Mouse (Mus musculus) MEL (cell line): Measurements from ENCODE around the gene Satb1. TPM values are rescaled to one million over a fixed set of nuclear protein-coding genes. Genes with fewer than 3 reads are reported as not detected.

Source experiments
- DNase-seq: peaks from one replicate; pipeline ENCODE4 v3.0.0; 2011; ENCODE audit warnings: low read depth, low spot score
- H3K27ac ChIP-seq: 2 replicates; pipeline ENCODE4 v1.5.1; 2012; ENCODE audit warnings: low read depth, mild to moderate bottlenecking, control low read depth, low read length, moderate library complexity; ENCODE audit not compliant: control insufficient read depth
- H3K27me3 ChIP-seq, 2 experiments: fragments of 150-350 bp in 1 of 2; sonication (generic) in 1 of 2; 2 replicates each; pipeline ENCODE4 v1.6.1; 2012; ENCODE audit warnings: low read length in 2 of 2, mild to moderate bottlenecking in 2 of 2, improper control_type of control experiment in 1 of 2, moderate library complexity in 1 of 2; ENCODE audit not compliant: insufficient read depth in 2 of 2, control insufficient read depth in 1 of 2
- H3K36me3 ChIP-seq, 2 experiments: 2 replicates each; pipeline ENCODE4 v1.6.1; 2012 to 2014; ENCODE audit warnings: low read length in 2 of 2, improper control_type of control experiment in 1 of 2, inconsistent platforms in 1 of 2, mild to moderate bottlenecking in 1 of 2; ENCODE audit not compliant: insufficient read depth in 2 of 2, control insufficient read depth in 1 of 2
- H3K4me1 ChIP-seq, 2 experiments: fragments of 150-350 bp in 1 of 2; sonication (generic) in 1 of 2; 2 replicates each; pipeline ENCODE4 v1.6.1; 2012; ENCODE audit warnings: low read length in 2 of 2, improper control_type of control experiment in 1 of 2, mild to moderate bottlenecking in 1 of 2; ENCODE audit not compliant: insufficient read depth in 2 of 2, control insufficient read depth in 1 of 2
- H3K4me3 ChIP-seq, 2 experiments: fragments of 150-350 bp in 1 of 2; sonication (generic) in 1 of 2; 2 replicates each; pipeline ENCODE4 v1.5.1; 2012; ENCODE audit warnings: low read depth in 2 of 2, low read length in 2 of 2, mild to moderate bottlenecking in 2 of 2, moderate library complexity in 2 of 2, control low read depth in 1 of 2, improper control_type of control experiment in 1 of 2; ENCODE audit not compliant: control insufficient read depth in 1 of 2, insufficient read depth in 1 of 2
- H3K79me2 ChIP-seq: 2 replicates; pipeline ENCODE4 v1.6.1; 2012; ENCODE audit warnings: mild to moderate bottlenecking, low read length, moderate library complexity; ENCODE audit not compliant: control insufficient read depth, poor library complexity, insufficient read depth
- H3K9ac ChIP-seq: 2 replicates; pipeline ENCODE4 v1.6.1; 2012; ENCODE audit warnings: low read depth, mild to moderate bottlenecking, control low read depth, low read length, moderate library complexity; ENCODE audit not compliant: control insufficient read depth, poor library complexity, severe bottlenecking
- H3K9me3 ChIP-seq: fragments of 150-350 bp; sonication (generic); replicated peaks from 2 replicates; pipeline ENCODE4 v1.6.1; 2012; ENCODE audit warnings: mild to moderate bottlenecking, low read length, improper control_type of control experiment, moderate library complexity; ENCODE audit not compliant: insufficient read depth
- BHLHE40 ChIP-seq: IDR thresholded peaks from 2 replicates; pipeline ENCODE4 v1.6.1; 2012; ENCODE audit warnings: low read depth, mild to moderate bottlenecking, inconsistent platforms, low read length, improper control_type of control experiment, borderline replicate concordance
- CHD1 ChIP-seq: IDR thresholded peaks from 2 replicates; pipeline ENCODE4 v1.6.1; 2012; ENCODE audit warnings: low read depth, mild to moderate bottlenecking, inconsistent platforms, low read length, improper control_type of control experiment
- CHD2 ChIP-seq: IDR thresholded peaks from 2 replicates; pipeline ENCODE4 v1.6.1; 2011; ENCODE audit warnings: low read length, improper control_type of control experiment
- E2F4 ChIP-seq: IDR thresholded peaks from 2 replicates; pipeline ENCODE4 v1.6.1; 2011; ENCODE audit warnings: low read depth, low read length, improper control_type of control experiment, borderline replicate concordance
- ELF1 ChIP-seq: IDR thresholded peaks from 2 replicates; pipeline ENCODE4 v1.6.1; 2014; ENCODE audit warnings: low read depth, mild to moderate bottlenecking, inconsistent platforms, low read length, improper control_type of control experiment, moderate library complexity
- EP300 ChIP-seq, 2 experiments: IDR thresholded peaks; 2 replicates each; pipeline ENCODE4 v1.6.1; 2011; ENCODE audit warnings: improper control_type of control experiment in 2 of 2, low read length in 2 of 2, low read depth in 1 of 2, mild to moderate bottlenecking in 1 of 2
- ETS1 ChIP-seq: IDR thresholded peaks from 2 replicates; pipeline ENCODE4 v1.6.1; 2012; ENCODE audit warnings: low read depth, mild to moderate bottlenecking, inconsistent platforms, low read length, improper control_type of control experiment, moderate library complexity
- GABPA ChIP-seq: IDR thresholded peaks from 2 replicates; pipeline ENCODE4 v1.6.1; 2012; ENCODE audit warnings: low read depth, mild to moderate bottlenecking, inconsistent platforms, low read length, improper control_type of control experiment, moderate library complexity
- JUND ChIP-seq: IDR thresholded peaks from 2 replicates; pipeline ENCODE4 v1.6.1; 2011; ENCODE audit warnings: low read depth, mild to moderate bottlenecking, improper control_type of control experiment, low read length
- KAT2A ChIP-seq: conservative IDR thresholded peaks from 2 replicates; pipeline ENCODE4 v1.6.1; 2012; ENCODE audit warnings: low read depth, low read length, improper control_type of control experiment, inconsistent platforms
- MAZ ChIP-seq: IDR thresholded peaks from 2 replicates; pipeline ENCODE4 v1.6.1; 2012; ENCODE audit warnings: low read depth, mild to moderate bottlenecking, inconsistent platforms, low read length, improper control_type of control experiment
- MXI1 ChIP-seq: IDR thresholded peaks from 2 replicates; pipeline ENCODE4 v1.6.1; 2011; ENCODE audit warnings: mild to moderate bottlenecking, low read depth, low read length, improper control_type of control experiment
- MYC ChIP-seq: IDR thresholded peaks from 2 replicates; pipeline ENCODE4 v1.6.1; 2011; ENCODE audit warnings: low read depth, mild to moderate bottlenecking, low read length, improper control_type of control experiment, moderate library complexity
- POLR2AphosphoS2 ChIP-seq: IDR thresholded peaks from 2 replicates; pipeline ENCODE4 v1.6.1; 2011; ENCODE audit warnings: low read length, improper control_type of control experiment
- RAD21 ChIP-seq: IDR thresholded peaks from 2 replicates; pipeline ENCODE4 v1.6.1; 2011; ENCODE audit warnings: mild to moderate bottlenecking, low read depth, low read length, improper control_type of control experiment
- RCOR1 ChIP-seq: IDR thresholded peaks from 2 replicates; pipeline ENCODE4 v1.6.1; 2012; ENCODE audit warnings: low read depth, mild to moderate bottlenecking, inconsistent platforms, low read length, improper control_type of control experiment
- SMC3 ChIP-seq: IDR thresholded peaks from 2 replicates; pipeline ENCODE4 v1.6.1; 2011; ENCODE audit warnings: low read depth, low read length, improper control_type of control experiment
- TBP ChIP-seq: IDR thresholded peaks from 2 replicates; pipeline ENCODE4 v1.8.0; 2011; ENCODE audit warnings: low read depth, low read length, improper control_type of control experiment
- TCF12 ChIP-seq: IDR thresholded peaks from 2 replicates; pipeline ENCODE4 v1.6.1; 2014; ENCODE audit warnings: low read depth, mild to moderate bottlenecking, inconsistent platforms, low read length, improper control_type of control experiment, moderate library complexity
- UBTF ChIP-seq: IDR thresholded peaks from 2 replicates; pipeline ENCODE4 v1.6.1; 2012; ENCODE audit warnings: low read depth, mild to moderate bottlenecking, inconsistent platforms, low read length, improper control_type of control experiment, moderate library complexity, borderline replicate concordance; ENCODE audit not compliant: insufficient read depth
- USF1 ChIP-seq: IDR thresholded peaks from 2 replicates; pipeline ENCODE4 v1.6.1; 2014; ENCODE audit warnings: low read depth, mild to moderate bottlenecking, inconsistent platforms, low read length, improper control_type of control experiment, moderate library complexity
- USF2 ChIP-seq, 2 experiments: IDR thresholded peaks; 2 replicates each; pipeline ENCODE4 v1.6.1; 2011 to 2012; ENCODE audit warnings: improper control_type of control experiment in 2 of 2, low read length in 2 of 2, borderline replicate concordance in 1 of 2, inconsistent platforms in 1 of 2, low read depth in 1 of 2, mild to moderate bottlenecking in 1 of 2; ENCODE audit not compliant: insufficient read depth in 1 of 2
- ZKSCAN1 ChIP-seq: IDR thresholded peaks from 2 replicates; pipeline ENCODE4 v1.6.1; 2012; ENCODE audit warnings: low read depth, mild to moderate bottlenecking, inconsistent platforms, low read length, improper control_type of control experiment, moderate library complexity
- ZMIZ1 ChIP-seq: IDR thresholded peaks from 2 replicates; pipeline ENCODE4 v1.6.1; 2012; ENCODE audit warnings: low read depth, mild to moderate bottlenecking, inconsistent platforms, low read length, improper control_type of control experiment, moderate library complexity
- ZNF384 ChIP-seq: IDR thresholded peaks from 2 replicates; pipeline ENCODE4 v1.6.1; 2012; ENCODE audit warnings: low read depth, mild to moderate bottlenecking, inconsistent platforms, low read length, improper control_type of control experiment
- polyA plus RNA-seq, 2 experiments: library from polyadenylated mRNA; stranded (reverse) in 1 of 2; unstranded in 1 of 2; fragments of >175 nt in 1 of 2; fragments of >200 nt in 1 of 2; gene quantifications; 2 replicates each; pipeline versions ENCODE4 v1.2.1 to v1.2.4; 2012; ENCODE audit warnings: low replicate concordance in 2 of 2, low read depth in 1 of 2; ENCODE audit not compliant: insufficient read length in 2 of 2, insufficient read depth in 1 of 2, missing spikeins in 1 of 2
- total RNA-seq: library from RNA; depleted of rRNA; stranded (reverse); fragments of 300-350 nt; gene quantifications from 2 replicates; pipeline ENCODE4 v1.2.3, GENCODE M21; 2012

Gene Satb1
- total and polyA plus RNA-seq, 3 experiments, result 0.08 TPM; not detected in 2

DNA sequence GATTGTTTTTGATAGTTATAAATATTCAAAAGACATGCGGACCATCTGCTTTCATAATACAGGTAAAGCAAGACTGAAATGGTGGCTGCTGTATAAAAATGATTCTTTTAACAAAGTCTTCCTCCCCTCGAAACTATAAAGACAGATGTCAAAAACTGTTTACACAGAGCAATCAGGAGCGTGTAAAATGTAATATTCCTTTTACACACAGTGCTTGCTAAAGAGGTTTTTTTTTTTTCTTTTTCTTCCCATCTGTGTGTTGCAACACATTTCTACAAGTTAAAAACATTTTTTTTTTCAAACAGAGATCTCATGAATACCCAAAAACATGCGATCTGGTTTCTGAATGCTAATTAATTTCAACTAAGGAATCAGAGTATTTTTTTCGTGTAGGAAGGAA lies 41.9 kb downstream of the Satb1 start:
- no peaks in the 10 kb centered on the region for H3K27me3 ChIP-seq
- H3K9me3 ChIP-seq, result no peaks in the 10 kb centered on the region
- H3K4me1 ChIP-seq, result peaks cover 3 to 4% of the 10 kb centered on the region in 2 experiments; a peak in 2 of 4 replicates
- no peak overlapping the region for H3K9ac ChIP-seq
- TF ChIP-seq JUND, result no peak
- no peak for TF ChIP-seq ETS1
- no peak for TF ChIP-seq POLR2AphosphoS2
- no peak for TF ChIP-seq MYC
- no peak for TF ChIP-seq TBP
- TF ChIP-seq SMC3, result no peak
- no peak for TF ChIP-seq CHD1
- no peak for TF ChIP-seq UBTF
- TF ChIP-seq TCF12, result no peak
- no peak for TF ChIP-seq GABPA
- no peak for TF ChIP-seq KAT2A
- no peak overlapping the region for H3K4me3 ChIP-seq
- H3K36me3 ChIP-seq, result peaks cover 0 to 5% of the 10 kb centered on the region in 2 experiments; a peak in 2 of 4 replicates
- DNase-seq, result no peak
- H3K27ac ChIP-seq, result no peak overlapping the region
- no peaks in the 10 kb centered on the region for H3K79me2 ChIP-seq

DNA sequence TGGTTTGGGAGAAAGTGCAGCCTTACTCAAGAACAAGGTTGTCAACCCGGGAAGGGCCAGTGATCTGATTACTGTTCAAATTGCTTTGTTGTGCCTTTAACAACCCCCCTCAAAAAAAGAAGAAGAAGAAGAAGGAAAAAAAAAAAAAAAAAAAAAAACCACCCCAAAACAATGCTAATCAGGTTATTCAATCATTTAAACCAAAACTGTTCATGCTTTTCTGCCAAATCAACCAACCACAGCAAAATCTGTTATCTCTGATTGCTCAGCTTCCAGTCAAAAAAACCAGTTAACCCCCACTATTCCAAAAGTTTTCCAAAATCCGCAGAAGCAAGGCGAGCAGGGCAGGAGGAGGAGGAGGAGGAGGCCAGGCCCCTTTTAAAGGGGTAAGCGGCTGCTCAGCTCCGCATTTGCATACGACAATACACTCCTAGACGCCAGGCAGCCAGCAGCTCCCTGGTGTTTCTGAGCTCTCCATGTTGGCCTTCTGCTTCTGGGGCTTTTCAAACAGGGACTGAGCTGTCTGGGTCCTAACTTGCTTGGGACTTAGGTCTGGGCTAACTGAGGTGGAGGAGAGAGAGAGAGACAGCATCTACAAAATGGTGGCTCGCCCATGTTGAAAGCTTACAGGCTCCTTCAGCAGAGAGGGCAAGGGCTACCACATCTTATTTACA lies 42.6 kb downstream of the Satb1 start:
- no peak for DNase-seq
- no peak overlapping the region for H3K9ac ChIP-seq

DNA sequence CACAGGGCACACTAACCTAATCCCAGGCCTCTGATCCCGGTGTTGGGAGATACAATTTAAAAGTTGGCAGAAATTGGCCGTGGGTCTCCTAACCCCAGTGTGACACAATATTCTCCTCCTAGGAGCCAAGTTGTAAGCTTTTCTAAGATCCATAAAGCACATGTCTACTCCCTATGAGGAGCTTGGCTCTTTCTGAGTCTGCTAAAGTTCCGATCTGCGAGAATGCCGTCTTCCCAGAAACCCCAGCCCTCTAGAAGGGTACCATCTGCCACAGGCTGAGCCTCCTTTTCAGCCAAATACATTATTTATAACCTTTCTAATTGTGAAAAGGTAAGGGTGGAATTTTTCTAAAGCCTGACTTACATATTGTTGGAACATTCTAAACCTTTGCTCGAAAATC lies 43.3 kb downstream of the Satb1 start:
- no peak for TF ChIP-seq ETS1
- TF ChIP-seq RAD21, result no peak
- TF ChIP-seq MXI1, result no peak
- TF ChIP-seq POLR2AphosphoS2, result no peak
- no peak for TF ChIP-seq MAZ
- no peak for TF ChIP-seq CHD2
- TF ChIP-seq USF2 (IDR thresholded peaks at IDR 0.05; ENCODE audit: borderline replicate concordance in 1 of 2, insufficient read depth in 1 of 2, low read depth in 1 of 2, low read length in 2 of 2), result no peak
- TF ChIP-seq USF1, result no peak
- TF ChIP-seq TCF12, result no peak
- TF ChIP-seq ELF1, result no peak
- TF ChIP-seq ZMIZ1, result no peak
- TF ChIP-seq E2F4, result no peak
- no peak for TF ChIP-seq ZKSCAN1
- no peak for TF ChIP-seq EP300 (IDR thresholded peaks at IDR 0.05; ENCODE audit: low read depth in 1 of 2, low read length in 2 of 2)
- TF ChIP-seq SMC3, result no peak
- no peak for TF ChIP-seq CHD1
- Histone ChIP-seq H3K36me3 (peaks cover 0 to 10% of the 10 kb centered on the region in 2 experiments; a peak in 2 of 4 replicates), H3K9me3 (no peaks in the 10 kb centered on the region), H3K4me1 (peaks cover 11 to 13% of the 10 kb centered on the region in 2 experiments), H3K27ac (no peak overlapping the region), H3K9ac (no peak overlapping the region), H3K79me2 (no peaks in the 10 kb centered on the region), H3K4me3 (no peak overlapping the region), H3K27me3 (no peaks in the 10 kb centered on the region)
- DNase-seq, result no peak

More for the DNA sequence above, 42.6 kb downstream of the Satb1 start:
- Histone ChIP-seq H3K36me3 (peaks cover 0 to 7% of the 10 kb centered on the region in 2 experiments; a peak in 2 of 4 replicates), H3K4me3 (no peak overlapping the region), H3K4me1 (peaks cover 7 to 8% of the 10 kb centered on the region in 2 experiments; a peak in 3 of 4 replicates), H3K27me3 (no peaks in the 10 kb centered on the region), H3K79me2 (no peaks in the 10 kb centered on the region), H3K27ac (no peak overlapping the region), H3K9me3 (no peaks in the 10 kb centered on the region)
- TF ChIP-seq ZNF384 (peak; percentile 87), BHLHE40 (no peak), RCOR1 (peak; percentile 88)
